Mouse (Mus musculus) intestine, embryonic 16.5 days (tissue): ENCODE measurements around the gene LTO1. TPM values are rescaled to one million over a fixed set of nuclear protein-coding genes. Genes with fewer than 3 reads are reported as not detected.

ENCODE experiments used
- ATAC-seq: fragments of 200-750 bp; cut with Nextera tagmentation; 2 replicates; pipeline ENCODE4 v1.8.0; 2017; ENCODE audit warnings: moderate TSS enrichment, moderate library complexity
- H3K27ac ChIP-seq: fragments of 300-500 bp; sonication (generic); 2 replicates; pipeline ENCODE4 v1.5.1; 2014; ENCODE audit warnings: mild to moderate bottlenecking, low read length
- H3K27me3 ChIP-seq: fragments of 300-500 bp; sonication (generic); replicated peaks from 2 replicates; pipeline ENCODE4 v1.6.1; 2014; ENCODE audit warnings: low read length, control low read depth, mixed read lengths; ENCODE audit not compliant: control insufficient read depth, insufficient read depth
- H3K36me3 ChIP-seq: fragments of 300-500 bp; sonication (generic); 2 replicates; pipeline ENCODE4 v1.6.1; 2014; ENCODE audit warnings: low read length, control low read depth; ENCODE audit not compliant: control insufficient read depth, insufficient read depth
- H3K4me1 ChIP-seq: fragments of 300-500 bp; sonication (generic); 2 replicates; pipeline ENCODE4 v1.6.1; 2014; ENCODE audit warnings: low read length, control low read depth, mixed read lengths; ENCODE audit not compliant: control insufficient read depth, insufficient read depth
- H3K4me2 ChIP-seq: fragments of 300-500 bp; sonication (generic); 2 replicates; pipeline ENCODE4 v1.6.1; 2014; ENCODE audit warnings: low read depth, low read length, control low read depth
- H3K4me3 ChIP-seq: fragments of 300-500 bp; sonication (generic); 2 replicates; pipeline ENCODE4 v1.5.1; 2014; ENCODE audit warnings: mild to moderate bottlenecking, low read length
- H3K9ac ChIP-seq: fragments of 300-500 bp; sonication (generic); 2 replicates; pipeline ENCODE4 v1.6.1; 2014; ENCODE audit warnings: low read depth, low read length
- H3K9me3 ChIP-seq: fragments of 300-500 bp; sonication (generic); 2 replicates; pipeline ENCODE4 v1.6.1; 2016; ENCODE audit warnings: low read length, control low read depth; ENCODE audit not compliant: control insufficient read depth
- WGBS: fragments of 180-500 bp; shearing (Covaris S2); extraction: QIAGEN DNeasy Blood & Tissue Kit; methylation state at CpG from one replicate; pipeline ENCODE4 v1.1.7; 2014; 5-methylcytosine and 5-hydroxymethylcytosine counted together
- polyA plus RNA-seq: library from polyadenylated mRNA; unstranded; fragments of >200 nt; fragmentation: Nextera tagmentation; extraction: Ambion mirVana; gene quantifications from 2 replicates; pipeline ENCODE4 v1.2.1, GENCODE M21; 2015

Gene LTO1
- polyA plus RNA-seq = 22.7 and 24.4 TPM in 2 replicates

GRCm38 (mm10) chr7:144914948-144915750 is at the start of gene LTO1:
Gene LTO1 (plus strand): TSS chr7:144915100.
- H3K9ac ChIP-seq = peak within 1 kb of the TSS; percentile 89
- peaks cover 10% of the 10 kb centered on the region; the same call in 1 of the 2 replicates for H3K36me3 ChIP-seq
- no peaks in the 10 kb centered on the region for H3K9me3 ChIP-seq
- peak; percentile 97 for ATAC-seq
- H3K27ac ChIP-seq = peak within 1 kb of the TSS; percentile 76; the same call in 1 of the 2 replicates
- H3K27me3 ChIP-seq = no peaks in the 10 kb centered on the region
- H3K4me1 ChIP-seq = peaks cover 9% of the 10 kb centered on the region
- peak within 1 kb of the TSS; percentile 95 for H3K4me2 ChIP-seq
- under 1% methylated on average over 55 of the region's 55 CpGs for WGBS
- peak within 1 kb of the TSS; percentile 87 for H3K4me3 ChIP-seq

- H3K9ac ChIP-seq = no peak overlapping the region
- no peak overlapping the region for H3K4me2 ChIP-seq
- peaks cover 29% of the 10 kb centered on the region for H3K27me3 ChIP-seq
- ATAC-seq = no peak
- no peaks in the 10 kb centered on the region for H3K4me1 ChIP-seq
- H3K36me3 ChIP-seq = no peaks in the 10 kb centered on the region
- 60% methylated on average over 4 of the region's 4 CpGs for WGBS
- H3K9me3 ChIP-seq = no peaks in the 10 kb centered on the region
- H3K27ac ChIP-seq = no peak overlapping the region
- no peak overlapping the region for H3K4me3 ChIP-seq
Measured at GRCm38 (mm10) chr7:144867161-144867560, 47.7 kb upstream of the LTO1 start.

GRCm38 (mm10) chr7:144867602-144868001 is 47.3 kb upstream of the LTO1 start:
- ATAC-seq = no peak
- H3K36me3 ChIP-seq = no peaks in the 10 kb centered on the region
- no peak overlapping the region for H3K4me3 ChIP-seq
- H3K4me2 ChIP-seq = no peak overlapping the region
- no peaks in the 10 kb centered on the region for H3K4me1 ChIP-seq
- no peaks in the 10 kb centered on the region for H3K9me3 ChIP-seq
- H3K27me3 ChIP-seq = peaks cover 27% of the 10 kb centered on the region
- H3K9ac ChIP-seq = no peak overlapping the region
- no peak overlapping the region for H3K27ac ChIP-seq
- WGBS = 73% methylated on average over 8 of the region's 8 CpGs

- H3K36me3 ChIP-seq = no peaks in the 10 kb centered on the region
- H3K4me2 ChIP-seq = no peak overlapping the region
- no peak for ATAC-seq
Measured at GRCm38 (mm10) chr7:144872420-144872819, 42.5 kb upstream of the LTO1 start.

GRCm38 (mm10) chr7:144873160-144873559 is 41.7 kb upstream of the LTO1 start:
- WGBS = 80% methylated on average over 4 of the region's 4 CpGs
- Histone ChIP-seq H3K36me3 (no peaks in the 10 kb centered on the region), H3K9me3 (no peaks in the 10 kb centered on the region), H3K4me3 (no peak overlapping the region), H3K4me1 (no peaks in the 10 kb centered on the region), H3K27me3 (no peaks in the 10 kb centered on the region; the same call in 1 of the 2 replicates), H3K9ac (no peak overlapping the region), H3K4me2 (no peak overlapping the region), H3K27ac (no peak overlapping the region)
- no peak for ATAC-seq

More at GRCm38 (mm10) chr7:144872420-144872819, 42.5 kb upstream of the LTO1 start:
- Histone ChIP-seq H3K27ac (no peak overlapping the region), H3K4me3 (no peak overlapping the region), H3K27me3 (no peaks in the 10 kb centered on the region; the same call in 1 of the 2 replicates), H3K9ac (no peak overlapping the region), H3K9me3 (no peaks in the 10 kb centered on the region), H3K4me1 (no peaks in the 10 kb centered on the region)
- 57% methylated on average over 4 of the region's 4 CpGs for WGBS

GRCm38 (mm10) chr7:144874226-144874625 is 40.7 kb upstream of the LTO1 start:
- Histone ChIP-seq H3K9me3 (no peaks in the 10 kb centered on the region), H3K4me1 (no peaks in the 10 kb centered on the region), H3K27me3 (no peaks in the 10 kb centered on the region; the same call in 1 of the 2 replicates), H3K4me2 (no peak overlapping the region), H3K4me3 (no peak overlapping the region), H3K9ac (no peak overlapping the region), H3K27ac (no peak overlapping the region), H3K36me3 (no peaks in the 10 kb centered on the region)
- WGBS = 70% methylated on average over 4 of the region's 4 CpGs
- no peak for ATAC-seq

GRCm38 (mm10) chr7:144878401-144878800 is 36.5 kb upstream of the LTO1 start:
- Histone ChIP-seq H3K27ac (no peak overlapping the region), H3K36me3 (no peaks in the 10 kb centered on the region), H3K9me3 (no peaks in the 10 kb centered on the region), H3K4me1 (no peaks in the 10 kb centered on the region), H3K9ac (no peak overlapping the region), H3K4me2 (no peak overlapping the region), H3K4me3 (no peak overlapping the region), H3K27me3 (no peaks in the 10 kb centered on the region)
- 92% methylated on average over 1 of the region's 1 CpGs for WGBS
- no peak for ATAC-seq

- Histone ChIP-seq H3K36me3 (no peaks in the 10 kb centered on the region), H3K9me3 (no peaks in the 10 kb centered on the region), H3K4me3 (no peak overlapping the region), H3K4me1 (no peaks in the 10 kb centered on the region), H3K27me3 (no peaks in the 10 kb centered on the region), H3K9ac (no peak overlapping the region), H3K4me2 (no peak overlapping the region), H3K27ac (no peak overlapping the region)
- WGBS = 29% methylated on average over 2 of the region's 2 CpGs
- ATAC-seq = no peak
Measured at GRCm38 (mm10) chr7:144883106-144883505, 31.8 kb upstream of the LTO1 start.

- Histone ChIP-seq H3K4me3 (no peak overlapping the region), H3K9ac (no peak overlapping the region), H3K4me1 (no peaks in the 10 kb centered on the region), H3K27me3 (peaks cover 6% of the 10 kb centered on the region; the same call in 1 of the 2 replicates), H3K9me3 (no peaks in the 10 kb centered on the region), H3K4me2 (no peak overlapping the region), H3K27ac (no peak overlapping the region), H3K36me3 (no peaks in the 10 kb centered on the region)
- 81% methylated on average over 2 of the region's 2 CpGs for WGBS
- ATAC-seq = no peak
Measured at GRCm38 (mm10) chr7:144887672-144888071, 27.2 kb upstream of the LTO1 start.
